Mouse (Mus musculus) c-Kit-positive CD71-positive TER-119-positive erythroid progenitor cells, embryonic 14.5 days (primary cell): ENCODE data around the gene Strn.

Experiments used
- DNase-seq: peaks from one replicate; pipeline ENCODE4 v3.0.0-alpha.2; 2013; ENCODE audit warnings: low spot score

Gene Strn

GRCm38 (mm10) chr17:78737096-78737495 lies at the start of gene Strn:
Gene Strn, minus strand, starts transcription at chr17:78737196.
- no peak for DNase-seq

GRCm38 (mm10) chr17:78778765-78779164 lies 41.8 kb upstream of the Strn start:
- no peak for DNase-seq

- no peak for DNase-seq
Observed at GRCm38 (mm10) chr17:78772317-78772716, 35.3 kb upstream of the Strn start.

- DNase-seq, result no peak
Observed at GRCm38 (mm10) chr17:78770932-78771331, 33.9 kb upstream of the Strn start.

- DNase-seq, result no peak
Observed at GRCm38 (mm10) chr17:78769341-78769740, 32.3 kb upstream of the Strn start.

GRCm38 (mm10) chr17:78768937-78769336 lies 31.9 kb upstream of the Strn start:
- no peak for DNase-seq

GRCm38 (mm10) chr17:78767546-78767945 lies 30.6 kb upstream of the Strn start:
- no peak for DNase-seq

GRCm38 (mm10) chr17:78766084-78766483 lies 29.1 kb upstream of the Strn start:
- DNase-seq, result no peak

GRCm38 (mm10) chr17:78763272-78763671 lies 26.3 kb upstream of the Strn start:
- no peak for DNase-seq

- DNase-seq, result no peak
Observed at GRCm38 (mm10) chr17:78752938-78753655, 16.1 kb upstream of the Strn start.

- no peak for DNase-seq
Observed at GRCm38 (mm10) chr17:78752064-78752463, 15.1 kb upstream of the Strn start.

- DNase-seq, result no peak
Observed at GRCm38 (mm10) chr17:78748440-78748839, 11.4 kb upstream of the Strn start.

GRCm38 (mm10) chr17:78738416-78738815 lies 1.4 kb upstream of the Strn start:
- DNase-seq, result no peak

GRCm38 (mm10) chr17:78737771-78738170 lies 775 bp upstream of the Strn start:
- no peak for DNase-seq

- peak; percentile 96 for DNase-seq
Observed at GRCm38 (mm10) chr17:78736473-78736988, 465 bp downstream of the Strn start.

GRCm38 (mm10) chr17:78735731-78736472 lies 1.1 kb downstream of the Strn start:
- DNase-seq, result peak; percentile 41

- DNase-seq, result no peak
Observed at GRCm38 (mm10) chr17:78734806-78735205, 2.2 kb downstream of the Strn start.

- DNase-seq, result no peak
Observed at GRCm38 (mm10) chr17:78732056-78732455, 4.9 kb downstream of the Strn start.

- no peak for DNase-seq
Observed at GRCm38 (mm10) chr17:78726746-78727449, 10.1 kb downstream of the Strn start.

- peak; percentile 54 for DNase-seq
Observed at GRCm38 (mm10) chr17:78724461-78725055, 12.4 kb downstream of the Strn start.

- DNase-seq, result no peak
Observed at GRCm38 (mm10) chr17:78721690-78722089, 15.3 kb downstream of the Strn start.

- DNase-seq, result no peak
Observed at GRCm38 (mm10) chr17:78719086-78719485, 17.9 kb downstream of the Strn start.
